Comparison of ENCODE assay signal across 25 mouse cellular contexts in genomic region chr8:86897726-86898419, GRCm38 (mm10). TPM values are rescaled to one million over a fixed set of nuclear protein-coding genes. Genes with fewer than 3 reads are reported as not detected.
A peak's percentile ranks its signal among the peaks of the same experiment; 100 is the strongest.
DNase-seq lines count a peak whose midpoint lies in the region; ATAC-seq and TF ChIP-seq lines count a peak whose summit lies in the region.
"Had no signal": no experiment of that assay in that cellular context is flagged by ENCODE, and none has a peak within 500 bp of the region (broad histone marks: within the 10 kb centered on the region; RNA-seq: fewer than 3 reads in every experiment).

No protein-coding gene starts in this region.

- TF ChIP-seq EP300 in MEL (IDR thresholded peaks at IDR 0.05; ENCODE audit: low read depth in 1 of 2, low read length in 2 of 2): peak; percentile 7 to 59; a peak in 2 of 4 replicates

- H3K9ac ChIP-seq in MEL (ENCODE audit: control insufficient read depth, low read depth, low read length, poor library complexity, severe bottlenecking): no peak overlapping the region
- no peak overlapping the region for H3K9ac ChIP-seq in intestine, embryonic 15.5 days
- H3K9ac ChIP-seq in liver, embryonic 15.5 days: no peak overlapping the region
- H3K9ac ChIP-seq in stomach, embryonic 15.5 days: no peak overlapping the region
- H3K9ac ChIP-seq: forebrain, embryonic 12.5 days; heart, embryonic 12.5 days; hindbrain, embryonic 14.5 days; limb, embryonic 13.5 days; midbrain, embryonic 15.5 days; neural tube, embryonic 15.5 days had no signal

- H3K4me1 ChIP-seq in MEL (ENCODE audit: control insufficient read depth in 1 of 2, insufficient read depth in 2 of 2, low read length in 2 of 2): peaks cover 0 to 7% of the 10 kb centered on the region in 2 experiments; a peak in 2 of 4 replicates
- H3K4me1 ChIP-seq in intestine, embryonic 15.5 days (replicated peaks): no peaks in the 10 kb centered on the region
- H3K4me1 ChIP-seq in liver, embryonic 15.5 days (replicated peaks): peaks cover 13% of the 10 kb centered on the region
- H3K4me1 ChIP-seq in stomach, embryonic 15.5 days: no peaks in the 10 kb centered on the region
- H3K4me1 ChIP-seq: forebrain, embryonic 12.5 days; midbrain, embryonic 15.5 days; neural tube, embryonic 15.5 days had no signal

- no peaks in the 10 kb centered on the region for H3K36me3 ChIP-seq in MEL (ENCODE audit: control insufficient read depth in 1 of 2, insufficient read depth in 2 of 2, low read length in 2 of 2)
- H3K36me3 ChIP-seq in intestine, embryonic 15.5 days: no peaks in the 10 kb centered on the region
- no peaks in the 10 kb centered on the region for H3K36me3 ChIP-seq in liver, embryonic 15.5 days (replicated peaks)
- no peaks in the 10 kb centered on the region for H3K36me3 ChIP-seq in stomach, embryonic 15.5 days
- H3K36me3 ChIP-seq: forebrain, embryonic 12.5 days; heart, embryonic 12.5 days; limb, embryonic 13.5 days; midbrain, embryonic 15.5 days; neural tube, embryonic 15.5 days had no signal

- no peak for TF ChIP-seq POLR2A in MEL (IDR thresholded peaks at IDR 0.05; ENCODE audit: control insufficient read depth in 1 of 2, insufficient read depth in 1 of 2, low read depth in 1 of 2, low read length in 2 of 2, poor library complexity in 1 of 2)

- no peak overlapping the region for H3K4me3 ChIP-seq in MEL (ENCODE audit: control insufficient read depth in 1 of 2, insufficient read depth in 1 of 2, low read depth in 2 of 2, low read length in 2 of 2)
- H3K4me3 ChIP-seq in intestine, embryonic 15.5 days (replicated peaks): no peak overlapping the region
- no peak overlapping the region for H3K4me3 ChIP-seq in liver, embryonic 15.5 days (replicated peaks)
- no peak overlapping the region for H3K4me3 ChIP-seq in stomach, embryonic 15.5 days (replicated peaks)
- H3K4me3 ChIP-seq: forebrain, embryonic 12.5 days; heart, embryonic 12.5 days; layer of hippocampus, adult 2 months; limb, embryonic 13.5 days; midbrain, embryonic 15.5 days; neural tube, embryonic 15.5 days had no signal

- WGBS in intestine, embryonic 15.5 days: 50% methylated on average over 7 of the region's 7 CpGs
- WGBS in liver, embryonic 15.5 days (ENCODE audit: insufficient replicate concordance): 13% methylated on average over 7 of the region's 7 CpGs
- 60% methylated on average over 7 of the region's 7 CpGs for WGBS in stomach, embryonic 15.5 days

- TF ChIP-seq CTCF in MEL (IDR thresholded peaks at IDR 0.05 in 2 of 3, conservative IDR thresholded peaks at IDR 0.05 in 1 of 3; ENCODE audit: control insufficient read depth in 1 of 3, insufficient read depth in 1 of 3, low read depth in 2 of 3, low read length in 3 of 3, poor library complexity in 1 of 3, severe bottlenecking in 1 of 3): no peak

- no peaks in the 10 kb centered on the region for H3K9me3 ChIP-seq in MEL (replicated peaks; ENCODE audit: insufficient read depth, low read length)
- H3K9me3 ChIP-seq in intestine, embryonic 15.5 days: no peaks in the 10 kb centered on the region
- H3K9me3 ChIP-seq in liver, embryonic 15.5 days (replicated peaks): no peaks in the 10 kb centered on the region
- no peaks in the 10 kb centered on the region for H3K9me3 ChIP-seq in stomach, embryonic 15.5 days
- H3K9me3 ChIP-seq: forebrain, embryonic 12.5 days; heart, embryonic 12.5 days; limb, embryonic 13.5 days; midbrain, embryonic 15.5 days; neural tube, embryonic 15.5 days had no signal

- peak overlapping the region; percentile 26 for H3K4me2 ChIP-seq in intestine, embryonic 15.5 days (replicated peaks)
- H3K4me2 ChIP-seq in liver, embryonic 15.5 days: no peak overlapping the region
- no peak overlapping the region for H3K4me2 ChIP-seq in stomach, embryonic 15.5 days
- H3K4me2 ChIP-seq: forebrain, embryonic 12.5 days; heart, embryonic 12.5 days; hindbrain, embryonic 14.5 days; limb, embryonic 13.5 days; midbrain, embryonic 15.5 days; neural tube, embryonic 15.5 days had no signal

- TF ChIP-seq RAD21 in MEL (IDR thresholded peaks at IDR 0.05; ENCODE audit: low read depth, low read length): no peak

- no peak overlapping the region for H3K27ac ChIP-seq in MEL (ENCODE audit: control insufficient read depth, low read depth, low read length)
- H3K27ac ChIP-seq in intestine, embryonic 15.5 days: peak overlapping the region; percentile 68
- H3K27ac ChIP-seq in liver, embryonic 15.5 days (replicated peaks): no peak overlapping the region
- H3K27ac ChIP-seq in stomach, embryonic 15.5 days: peak overlapping the region; percentile 12; the same call in 1 of the 2 replicates
- H3K27ac ChIP-seq: forebrain, embryonic 12.5 days; hindbrain, embryonic 14.5 days; layer of hippocampus, adult 2 months; limb, embryonic 13.5 days; midbrain, embryonic 15.5 days; neural tube, embryonic 15.5 days had no signal

- no peaks in the 10 kb centered on the region for H3K27me3 ChIP-seq in MEL (ENCODE audit: control insufficient read depth in 1 of 2, insufficient read depth in 2 of 2, low read length in 2 of 2)
- H3K27me3 ChIP-seq in intestine, embryonic 15.5 days (replicated peaks): no peaks in the 10 kb centered on the region
- no peaks in the 10 kb centered on the region for H3K27me3 ChIP-seq in liver, embryonic 15.5 days
- no peaks in the 10 kb centered on the region for H3K27me3 ChIP-seq in stomach, embryonic 15.5 days (replicated peaks)
- H3K27me3 ChIP-seq: heart, embryonic 12.5 days; limb, embryonic 13.5 days; midbrain, embryonic 15.5 days had no signal

- peak; percentile 84 for ATAC-seq in intestine, embryonic 15.5 days
- ATAC-seq in liver, embryonic 15.5 days (ENCODE audit: insufficient read depth): peak; percentile 64
- ATAC-seq in stomach, embryonic 15.5 days (ENCODE audit: insufficient read depth, low FRiP score, low read depth): peak; percentile 75
- ATAC-seq: lung, postnatal 0 days; midbrain, embryonic 15.5 days had no signal

- DNase-seq in MEL (ENCODE audit: low read depth, low spot score): peak; percentile 40
- DNase-seq in ovary, postnatal 36 days (ENCODE audit: low spot score): no peak
- DNase-seq in layer of hippocampus, adult 9-10 months (ENCODE audit: low spot score): no peak
- no peak for DNase-seq in layer of hippocampus, postnatal 36 days
- DNase-seq: B cell, adult 2 months; cerebellum, adult 18-20 months; cerebellum, postnatal 25 days; gastrocnemius, postnatal 10 days; heart, adult 11 months; heart, postnatal 14 days; kidney, adult 8-10 months; kidney, postnatal 14 days; right cerebral cortex, postnatal 14 days; thymus, postnatal 25 days had no signal

- H3K79me2 ChIP-seq in MEL (ENCODE audit: control insufficient read depth, insufficient read depth, low read length, poor library complexity): no peaks in the 10 kb centered on the region

TF ChIP-seq in MEL, 35 proteins besides CTCF, POLR2A, EP300 and RAD21:
- no peak for TF ChIP-seq MXI1 (IDR thresholded peaks at IDR 0.05; ENCODE audit: low read depth, low read length)
- peak; percentile 91 for TF ChIP-seq RCOR1 (IDR thresholded peaks at IDR 0.05; ENCODE audit: low read depth, low read length)
- no peak for TF ChIP-seq CHD2 (IDR thresholded peaks at IDR 0.05; ENCODE audit: low read length)
- TF ChIP-seq TCF12 (IDR thresholded peaks at IDR 0.05; ENCODE audit: low read depth, low read length): 0 out of 2 replicates have a peak, but pooled peaks have one; percentile 19
- no peak for TF ChIP-seq NRF1 (IDR thresholded peaks at IDR 0.05; ENCODE audit: insufficient read depth, low read depth, low read length, poor library complexity, severe bottlenecking)
- 0 out of 2 replicates have a peak, but pooled peaks have one; percentile 25 for TF ChIP-seq GATA1 (IDR thresholded peaks at IDR 0.05; ENCODE audit: low read depth, low read length)
TF ChIP-seq in MEL: peak in this region for 3.

RNA-seq across cellular contexts. Expression of gene N4bp1, which starts 12.8 kb away (rescaled TPM):
- 13.4 and 14.0 TPM in 2 replicates for total RNA-seq in MEL (2012; rRNA removed)
- 10 to 100 TPM in 1 of 2 experiments, not detected in 1; 24.0 TPM for polyA plus RNA-seq in MEL (2012; ENCODE audit: insufficient read depth in 1 of 2, insufficient read length in 2 of 2, low read depth in 1 of 2, low replicate concordance in 2 of 2, missing spikeins in 1 of 2)
- 8.1 and 8.5 TPM in 2 replicates for polyA plus RNA-seq in intestine, embryonic 15.5 days (2015; fragmentation: Nextera tagmentation; extraction: Ambion mirVana)
- polyA plus RNA-seq in liver, embryonic 15.5 days (2015; fragmentation: Nextera tagmentation; extraction: Ambion mirVana): 2.3 and 2.6 TPM in 2 replicates
- 9.3 and 9.4 TPM in 2 replicates for polyA plus RNA-seq in stomach, embryonic 15.5 days (2015; fragmentation: Nextera tagmentation; extraction: Ambion mirVana)
- total RNA-seq in layer of hippocampus, postnatal 36 days (2021): 10 to 100 TPM; 38.5 to 40.9 TPM

Comparison
In these comparisons a context has a peak if more than half of its experiments do, and no peak if none do; other contexts are left out.
1. H3K27ac ChIP-seq: peak in intestine, embryonic 15.5 days (single experiment) and stomach, embryonic 15.5 days (single experiment); none in MEL (single experiment) and liver, embryonic 15.5 days (single experiment).
2. Peak in every context shown above with its lines, with median percentiles within 50 percentile points of each other: ATAC-seq.